Mouse (Mus musculus) small intestine, adult 2 months (tissue): Measurements from ENCODE around the gene Nf1. TPM values are rescaled to one million over a fixed set of nuclear protein-coding genes. Genes with fewer than 3 reads are reported as not detected.

Source experiments
- H3K27ac ChIP-seq: fragments of 200-500 bp; 2 replicates; pipeline ENCODE4 v1.5.1; 2012; ENCODE audit warnings: low read depth, low read length, control low read depth, inconsistent platforms; ENCODE audit not compliant: insufficient read depth
- H3K27me3 ChIP-seq: fragments of 200-500 bp; 2 replicates; pipeline ENCODE4 v1.6.1; 2012; ENCODE audit warnings: mild to moderate bottlenecking, moderate library complexity, low read length, inconsistent platforms; ENCODE audit not compliant: control insufficient read depth, insufficient read depth
- H3K36me3 ChIP-seq: fragments of 200-500 bp; 2 replicates; pipeline ENCODE4 v1.6.1; 2012; ENCODE audit warnings: mild to moderate bottlenecking, low read length, control low read depth, inconsistent platforms; ENCODE audit not compliant: control insufficient read depth, insufficient read depth
- H3K4me1 ChIP-seq: fragments of 200-500 bp; 2 replicates; pipeline ENCODE4 v1.6.1; 2012; ENCODE audit warnings: low read length, inconsistent platforms, mixed read lengths; ENCODE audit not compliant: control insufficient read depth, insufficient read depth, insufficient read length
- H3K4me3 ChIP-seq: fragments of 200-500 bp; 2 replicates; pipeline ENCODE4 v1.5.1; 2012; ENCODE audit warnings: low read depth, mild to moderate bottlenecking, control low read depth, inconsistent platforms, low read length, moderate library complexity
- CTCF ChIP-seq: fragments of 200-500 bp; IDR thresholded peaks from 2 replicates; pipeline ENCODE4 v1.5.1; 2012; ENCODE audit warnings: low read depth, mild to moderate bottlenecking, control low read depth, inconsistent platforms, low read length, moderate library complexity, mixed read lengths; ENCODE audit not compliant: insufficient replicate concordance, insufficient read length; ENCODE audit errors: extremely low read depth
- POLR2A ChIP-seq: fragments of 200-500 bp; IDR thresholded peaks from 2 replicates; pipeline ENCODE4 v1.6.1; 2012; ENCODE audit warnings: low read depth, mild to moderate bottlenecking, control low read depth, inconsistent platforms, low read length, moderate library complexity
- WGBS: fragments of 180-500 bp; shearing (Covaris S2); methylation state at CpG from one replicate; pipeline ENCODE4 v1.1.7; 2018; 5-methylcytosine and 5-hydroxymethylcytosine counted together
- polyA plus RNA-seq: library from polyadenylated mRNA; depleted of rRNA; stranded (reverse); fragments of >200 nt; gene quantifications from 2 replicates; pipeline ENCODE4 v1.2.3, GENCODE M21; 2012

The Nf1 gene
- polyA plus RNA-seq, 1 experiment, result 7.0 TPM

DNA sequence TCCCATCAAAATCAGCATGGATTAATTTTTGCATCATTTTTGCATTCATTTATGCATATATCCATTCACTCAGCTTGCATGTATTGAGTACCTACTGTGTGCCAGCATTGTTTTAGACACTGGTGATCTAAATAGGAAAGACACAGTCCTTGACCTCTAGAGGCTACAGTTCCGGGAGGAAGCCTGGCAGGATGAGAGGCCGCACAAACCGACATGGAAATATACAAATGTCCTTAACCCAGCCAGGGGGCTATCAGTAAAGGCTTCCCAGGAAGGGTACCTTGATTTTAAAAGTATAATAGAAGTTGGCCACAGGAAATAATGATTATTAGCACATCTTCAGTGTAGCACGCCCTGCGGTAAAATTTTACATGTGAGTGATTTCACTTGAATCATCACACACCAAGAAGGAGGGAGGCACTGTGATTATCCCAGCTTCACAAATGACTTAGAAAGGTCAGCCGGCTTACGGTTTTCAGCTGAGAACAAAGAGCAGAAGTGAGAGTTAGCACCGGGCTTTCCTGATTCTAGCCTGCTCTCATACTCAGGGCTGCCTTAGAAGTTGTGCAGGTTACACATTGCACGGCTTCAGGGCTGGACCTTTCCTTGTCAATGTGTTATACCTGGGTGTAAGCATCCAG is 31.8 kb upstream of the Nf1 start:
- Histone ChIP-seq H3K27me3 (no peaks in the 10 kb centered on the region), H3K4me1 (peaks cover 14% of the 10 kb centered on the region), H3K27ac (no peak overlapping the region), H3K4me3 (no peak overlapping the region), H3K36me3 (no peaks in the 10 kb centered on the region)
- 82% methylated on average over 9 of the region's 9 CpGs for WGBS
- TF ChIP-seq POLR2A (no peak), CTCF (no peak)

DNA sequence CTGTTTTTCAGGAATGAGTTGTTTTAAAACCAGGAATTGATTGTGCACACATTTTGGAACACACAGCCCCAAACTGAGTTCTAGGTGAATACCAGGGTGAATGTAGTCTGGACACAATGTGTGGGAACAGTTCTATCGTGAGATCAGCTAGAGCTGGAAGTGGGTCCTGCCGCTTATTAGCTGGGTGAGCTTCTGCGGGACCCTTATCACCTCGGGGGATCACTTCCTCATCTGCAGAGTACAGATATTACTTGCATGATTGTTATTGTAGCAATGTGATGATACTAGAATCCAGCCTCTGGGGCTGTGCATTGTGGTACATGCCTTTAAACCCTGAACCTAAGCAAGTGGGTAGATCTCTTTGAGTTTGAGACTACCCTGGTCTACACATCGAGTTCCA is 29.0 kb upstream of the Nf1 start:
- Histone ChIP-seq H3K4me1 (peaks cover 6% of the 10 kb centered on the region; the same call in 1 of the 2 replicates), H3K36me3 (no peaks in the 10 kb centered on the region), H3K27me3 (no peaks in the 10 kb centered on the region), H3K27ac (no peak overlapping the region), H3K4me3 (no peak overlapping the region)
- WGBS, result 55% methylated on average over 5 of the region's 5 CpGs
- TF ChIP-seq CTCF (no peak), POLR2A (no peak)

DNA sequence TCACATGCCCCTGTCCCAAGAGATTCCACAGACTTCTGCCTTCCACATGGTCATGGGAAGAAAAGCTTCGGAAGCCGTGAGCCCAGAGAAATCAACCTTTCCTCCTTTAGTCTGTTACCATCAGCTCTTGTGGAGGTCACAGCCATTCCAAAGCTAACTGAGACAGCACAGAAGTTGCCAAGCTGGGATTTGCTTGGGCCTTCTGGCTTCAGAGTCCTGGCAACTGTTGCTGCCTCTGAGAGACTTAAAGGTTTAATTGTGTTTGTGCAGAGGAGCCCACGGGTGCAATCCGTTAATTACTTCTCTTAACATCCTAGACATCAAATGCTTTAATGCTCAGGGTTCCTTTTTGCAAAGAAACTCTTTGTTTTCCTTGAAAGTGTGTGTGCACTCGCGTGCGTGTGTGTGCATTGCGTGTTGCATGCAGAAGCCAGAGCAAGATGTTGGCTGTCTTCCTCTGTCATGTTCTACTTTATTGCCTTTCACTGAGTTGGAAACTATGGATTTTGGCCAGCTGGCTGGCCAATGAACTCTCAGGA is 22.6 kb upstream of the Nf1 start:
- WGBS, result 84% methylated on average over 8 of the region's 8 CpGs
- Histone ChIP-seq H3K36me3 (no peaks in the 10 kb centered on the region), H3K4me3 (no peak overlapping the region), H3K4me1 (peaks cover 3% of the 10 kb centered on the region), H3K27me3 (no peaks in the 10 kb centered on the region), H3K27ac (no peak overlapping the region)
- TF ChIP-seq CTCF (no peak), POLR2A (no peak)

DNA sequence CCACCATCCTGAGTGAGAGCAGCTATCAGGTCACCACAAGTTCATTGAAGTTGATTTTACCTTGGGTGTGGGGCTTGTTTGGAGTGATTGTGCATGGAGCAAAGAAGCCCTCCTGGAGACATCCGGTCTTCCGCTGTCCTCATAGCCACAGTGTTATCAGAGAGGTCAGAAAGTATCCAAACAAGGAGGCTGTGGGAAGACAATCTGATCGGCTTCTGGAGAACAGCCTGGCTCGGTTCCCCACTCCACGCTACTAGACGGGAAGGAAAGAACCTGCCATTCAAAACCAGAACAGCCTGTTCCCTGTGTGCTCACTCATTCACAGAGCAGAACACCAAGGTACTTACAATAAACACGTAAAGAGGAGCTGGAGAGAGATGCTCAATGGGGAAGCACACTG is 19.7 kb upstream of the Nf1 start:
- no peak overlapping the region for H3K27ac ChIP-seq

DNA sequence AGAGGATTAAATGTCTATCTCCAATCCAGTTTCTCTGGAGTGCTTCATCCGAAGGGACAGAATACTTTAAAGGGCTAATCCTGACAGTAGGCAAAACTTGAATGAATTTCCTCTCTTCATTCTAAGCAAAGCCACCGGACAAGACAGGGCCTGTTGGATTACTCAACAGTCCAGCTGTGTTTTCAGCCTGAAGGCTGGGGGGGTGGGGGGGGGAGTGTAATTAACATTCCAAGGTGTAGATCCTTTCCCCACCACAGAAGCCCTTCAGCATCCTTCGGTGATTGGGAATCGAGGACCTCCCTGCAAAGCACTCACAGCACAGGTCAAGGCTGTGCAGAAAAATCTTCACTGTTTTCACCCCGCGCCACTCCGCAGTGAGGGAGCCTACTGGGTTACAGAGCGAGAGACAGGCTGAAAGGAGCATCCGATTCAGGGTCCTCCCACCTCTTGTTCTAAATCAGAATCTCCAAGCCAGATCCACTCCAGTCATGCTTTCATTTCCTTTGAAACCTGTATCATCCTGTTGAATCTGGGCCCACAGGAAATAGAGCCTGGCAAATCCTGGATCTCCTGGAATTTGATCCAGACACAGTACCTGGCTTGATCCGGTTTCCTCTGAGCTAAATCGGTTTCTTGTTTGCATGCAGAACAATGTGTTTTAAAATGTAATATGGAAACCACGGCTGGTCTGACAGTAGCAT is 15.4 kb upstream of the Nf1 start:
- no peak for TF ChIP-seq POLR2A
- no peak for TF ChIP-seq CTCF
- peaks cover 7% of the 10 kb centered on the region; the same call in 1 of the 2 replicates for H3K4me1 ChIP-seq
- peak overlapping the region; percentile 46; the same call in 1 of the 2 replicates for H3K27ac ChIP-seq
- WGBS, result 75% methylated on average over 12 of the region's 12 CpGs
- no peaks in the 10 kb centered on the region for H3K36me3 ChIP-seq
- H3K4me3 ChIP-seq, result no peak overlapping the region
- no peaks in the 10 kb centered on the region for H3K27me3 ChIP-seq

More for the DNA sequence above, 19.7 kb upstream of the Nf1 start:
- H3K4me1 ChIP-seq, result peaks cover 5% of the 10 kb centered on the region
- TF ChIP-seq CTCF (no peak), POLR2A (no peak)
- no peak overlapping the region for H3K4me3 ChIP-seq
- no peaks in the 10 kb centered on the region for H3K27me3 ChIP-seq
- 55% methylated on average over 7 of the region's 7 CpGs for WGBS
- H3K36me3 ChIP-seq, result no peaks in the 10 kb centered on the region

DNA sequence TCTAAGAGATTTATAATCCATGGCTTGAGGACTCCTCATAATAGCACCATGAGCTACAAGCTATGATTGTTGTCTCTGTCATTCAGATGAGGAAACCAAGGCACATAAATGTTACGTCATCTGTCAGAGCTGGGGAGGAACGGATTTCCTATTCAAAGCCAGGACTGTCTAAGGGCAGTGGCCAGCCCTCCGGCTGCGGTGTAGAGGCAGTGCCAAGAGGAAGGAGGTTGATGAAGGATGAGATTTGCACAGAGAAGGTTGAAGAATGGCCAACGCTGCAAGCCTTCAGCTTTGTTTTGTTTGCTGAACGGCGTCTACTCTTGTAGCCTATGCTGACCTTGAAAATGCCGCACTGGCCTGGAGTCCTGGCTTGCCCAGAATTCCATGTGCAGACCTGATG is 13.8 kb upstream of the Nf1 start:
- H3K27me3 ChIP-seq, result no peaks in the 10 kb centered on the region
- no peak overlapping the region for H3K4me3 ChIP-seq
- H3K36me3 ChIP-seq, result no peaks in the 10 kb centered on the region
- H3K27ac ChIP-seq, result no peak overlapping the region
- WGBS, result 55% methylated on average over 8 of the region's 8 CpGs
- TF ChIP-seq POLR2A (no peak), CTCF (no peak)
- peaks cover 7% of the 10 kb centered on the region; the same call in 1 of the 2 replicates for H3K4me1 ChIP-seq

DNA sequence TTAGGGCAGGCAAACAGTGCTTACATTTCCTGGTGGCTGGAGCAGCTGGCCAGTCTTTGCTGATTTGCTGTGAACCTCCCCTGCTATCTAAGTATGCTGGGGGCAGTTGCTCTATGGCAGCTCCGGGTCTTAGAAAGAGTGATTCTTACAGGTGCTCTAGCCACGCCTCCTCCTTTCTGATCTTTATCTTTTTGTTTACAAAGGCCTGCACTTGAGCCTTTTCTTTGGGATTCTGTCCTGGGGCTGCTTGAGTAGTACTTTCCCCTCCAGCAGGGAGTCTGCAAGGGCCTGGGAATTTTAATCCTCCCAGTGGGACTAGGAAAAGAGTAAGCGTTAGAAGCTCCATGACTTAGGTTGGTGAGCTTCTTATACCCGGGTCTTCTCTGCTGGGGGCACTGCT is 12.4 kb upstream of the Nf1 start:
- no peak overlapping the region for H3K27ac ChIP-seq
- TF ChIP-seq CTCF, result no peak
- no peak for TF ChIP-seq POLR2A
- 35% methylated on average over 4 of the region's 4 CpGs for WGBS

More for the DNA sequence above, 12.4 kb upstream of the Nf1 start:
- Histone ChIP-seq H3K27me3 (no peaks in the 10 kb centered on the region), H3K36me3 (no peaks in the 10 kb centered on the region), H3K4me1 (peaks cover 7% of the 10 kb centered on the region; the same call in 1 of the 2 replicates), H3K4me3 (no peak overlapping the region)
